Mouse (Mus musculus) embryonic facial prominence, embryonic 11.5 days (tissue): Measurements from ENCODE around the gene Tssk3. TPM values are rescaled to one million over a fixed set of nuclear protein-coding genes. Genes with fewer than 3 reads are reported as not detected.

ENCODE experiments used
- ATAC-seq: fragments of 200-750 bp; cut with Nextera tagmentation; replicated peaks from 2 replicates; pipeline ENCODE4 v1.8.0; 2017; ENCODE audit warnings: low read depth; ENCODE audit not compliant: insufficient number of reproducible peaks, low FRiP score, low TSS enrichment
- DNase-seq: peaks from one replicate; pipeline ENCODE4 v3.0.0-alpha.2; 2015; ENCODE audit warnings: low spot score
- H3K27ac ChIP-seq: fragments of 300-500 bp; sonication (generic); replicated peaks from 2 replicates; pipeline ENCODE4 v1.5.1; 2014; ENCODE audit warnings: mild to moderate bottlenecking, low read depth, low read length, control low read depth
- H3K27me3 ChIP-seq: fragments of 300-500 bp; sonication (generic); 2 replicates; pipeline ENCODE4 v1.6.1; 2014; ENCODE audit warnings: mild to moderate bottlenecking, low read length, moderate library complexity, mixed read lengths; ENCODE audit not compliant: control insufficient read depth, insufficient read depth
- H3K36me3 ChIP-seq: fragments of 300-500 bp; sonication (generic); replicated peaks from 2 replicates; pipeline ENCODE4 v1.6.1; 2014; ENCODE audit warnings: low read depth, mild to moderate bottlenecking, low read length, moderate library complexity, mixed read lengths; ENCODE audit not compliant: control insufficient read depth, insufficient read depth
- H3K4me1 ChIP-seq: fragments of 300-500 bp; sonication (generic); 2 replicates; pipeline ENCODE4 v1.6.1; 2014; ENCODE audit warnings: low read length, mixed read lengths; ENCODE audit not compliant: control insufficient read depth, insufficient read depth
- H3K4me2 ChIP-seq: fragments of 300-500 bp; sonication (generic); 2 replicates; pipeline ENCODE4 v1.6.1; 2014; ENCODE audit warnings: low read depth, mild to moderate bottlenecking, control low read depth, low read length, moderate library complexity
- H3K4me3 ChIP-seq: fragments of 300-500 bp; sonication (generic); 2 replicates; pipeline ENCODE4 v1.5.1; 2014; ENCODE audit warnings: low read depth, low read length, control low read depth
- H3K9ac ChIP-seq: fragments of 300-500 bp; sonication (generic); replicated peaks from 2 replicates; pipeline ENCODE4 v1.6.1; 2014; ENCODE audit warnings: mild to moderate bottlenecking, control low read depth, low read length
- H3K9me3 ChIP-seq: fragments of 300-500 bp; sonication (generic); replicated peaks from 2 replicates; pipeline ENCODE4 v1.6.1; 2016; ENCODE audit warnings: mild to moderate bottlenecking, low read length, inconsistent platforms, mixed read lengths; ENCODE audit not compliant: control insufficient read depth
- WGBS: fragments of 180-500 bp; shearing (Covaris S2); extraction: QIAGEN DNeasy Blood & Tissue Kit; methylation state at CpG from one replicate; pipeline ENCODE4 v1.1.7; 2014; 5-methylcytosine and 5-hydroxymethylcytosine counted together
- polyA plus RNA-seq: library from polyadenylated mRNA; unstranded; fragments of >200 nt; fragmentation: Nextera tagmentation; extraction: Ambion mirVana; gene quantifications from 2 replicates; pipeline ENCODE4 v1.2.1, GENCODE M21; 2014

Gene Tssk3
- polyA plus RNA-seq, 1 experiment from 2014 or later, result not detected

DNA sequence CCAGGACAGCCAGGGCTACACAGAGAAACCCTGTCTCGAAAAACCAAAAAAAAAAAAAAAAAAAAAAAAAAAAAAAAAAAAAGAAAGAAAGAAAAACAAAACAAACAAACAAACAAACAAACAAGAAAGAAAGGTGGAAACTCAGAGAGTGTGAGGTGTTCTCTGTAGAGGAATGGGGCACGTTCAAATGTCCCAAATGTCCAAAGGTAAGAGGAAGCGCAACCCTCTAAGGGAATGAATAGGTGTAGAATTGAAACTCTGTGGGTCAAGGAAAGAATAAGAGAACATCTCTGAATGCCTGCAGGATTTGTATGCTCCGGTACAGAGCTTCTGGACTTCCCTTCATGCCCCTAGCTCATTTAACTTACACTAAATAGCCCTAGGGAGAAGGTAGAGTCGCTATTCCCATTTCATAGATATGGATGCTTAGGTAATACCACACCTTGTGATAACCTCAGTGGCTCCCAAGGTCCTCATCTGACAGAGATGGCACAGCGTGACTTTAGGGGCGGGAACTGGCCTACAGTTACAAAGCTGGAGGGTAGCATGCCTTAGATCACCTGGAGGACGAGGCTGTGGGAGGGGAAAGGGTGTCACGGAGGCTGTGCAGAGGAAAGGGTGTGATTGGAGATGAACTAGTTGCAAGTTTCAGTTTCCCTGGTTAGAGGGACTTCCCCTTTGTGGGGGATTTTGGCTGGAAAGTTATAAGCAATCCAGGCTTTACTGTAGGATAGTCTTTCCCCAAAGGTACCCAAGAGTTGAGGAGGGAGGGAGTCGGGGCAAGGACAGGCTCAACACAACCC, 16.8 kb upstream of the Tssk3 start:
- ATAC-seq, result no peak
- WGBS, result 60% methylated on average over 9 of the region's 10 CpGs
- Histone ChIP-seq H3K9ac (no peak overlapping the region), H3K27me3 (no peaks in the 10 kb centered on the region), H3K4me3 (no peak overlapping the region), H3K4me1 (no peaks in the 10 kb centered on the region), H3K9me3 (no peaks in the 10 kb centered on the region), H3K36me3 (no peaks in the 10 kb centered on the region), H3K27ac (no peak overlapping the region), H3K4me2 (no peak overlapping the region)
- DNase-seq, result no peak

DNA sequence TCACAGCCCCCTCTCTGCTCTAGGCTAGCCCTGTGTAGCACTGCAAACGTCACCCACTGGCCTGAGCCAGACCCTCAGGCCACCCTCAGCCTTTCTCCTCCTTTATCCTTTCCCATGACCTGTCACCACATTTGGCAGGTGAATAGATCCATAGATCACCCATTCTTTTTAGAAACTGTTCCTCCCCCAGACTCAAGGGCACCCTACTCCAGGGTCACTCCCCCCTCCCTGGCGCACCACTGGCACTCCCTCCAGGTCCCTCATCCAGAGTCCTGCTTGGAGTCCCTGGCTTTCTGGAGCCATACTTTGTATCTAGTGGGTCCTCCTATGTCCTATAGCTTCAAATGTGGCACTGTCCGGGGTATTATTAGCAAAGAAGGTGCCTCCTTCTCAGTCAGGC, 14.7 kb upstream of the Tssk3 start:
- 83% methylated on average over 3 of the region's 3 CpGs for WGBS
- H3K27me3 ChIP-seq, result no peaks in the 10 kb centered on the region
- H3K4me2 ChIP-seq, result no peak overlapping the region
- H3K9me3 ChIP-seq, result no peaks in the 10 kb centered on the region
- DNase-seq (no peak), ATAC-seq (no peak)
- no peak overlapping the region for H3K9ac ChIP-seq
- H3K4me3 ChIP-seq, result no peak overlapping the region
- H3K27ac ChIP-seq, result no peak overlapping the region
- no peaks in the 10 kb centered on the region for H3K36me3 ChIP-seq
- H3K4me1 ChIP-seq, result no peaks in the 10 kb centered on the region

DNA sequence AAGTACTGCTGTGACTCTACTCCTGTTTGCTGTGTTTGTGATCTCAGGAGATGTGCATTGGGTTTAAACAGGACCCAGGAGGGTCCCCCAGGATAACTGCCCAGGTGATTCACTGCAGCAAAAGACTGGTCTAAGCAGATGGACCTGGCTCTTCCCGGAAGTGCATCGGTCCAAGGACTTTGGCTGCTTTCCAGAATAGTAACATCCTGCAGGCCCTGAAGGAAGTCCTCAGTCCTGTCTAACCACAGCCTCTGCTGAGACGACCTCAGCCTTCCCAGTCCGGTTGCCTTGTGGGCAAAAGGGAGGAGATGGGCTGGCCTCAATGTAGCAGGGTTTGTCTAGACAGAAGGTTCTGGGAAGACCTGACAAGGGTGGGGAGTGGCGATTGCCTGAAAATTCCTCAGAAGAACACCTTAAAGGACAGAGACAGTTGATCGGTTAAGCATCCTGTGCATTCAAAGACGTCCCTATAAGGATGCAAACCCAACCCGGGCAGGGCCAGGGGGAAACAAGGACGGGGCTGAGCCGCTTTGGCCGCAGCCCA, 12.2 kb upstream of the Tssk3 start:
- no peak for DNase-seq
- Histone ChIP-seq H3K4me1 (no peaks in the 10 kb centered on the region), H3K4me3 (no peak overlapping the region), H3K9ac (no peak overlapping the region), H3K27ac (no peak overlapping the region), H3K36me3 (no peaks in the 10 kb centered on the region), H3K9me3 (no peaks in the 10 kb centered on the region), H3K27me3 (no peaks in the 10 kb centered on the region), H3K4me2 (no peak overlapping the region)
- WGBS, result 69% methylated on average over 11 of the region's 11 CpGs
- no peak for ATAC-seq

DNA sequence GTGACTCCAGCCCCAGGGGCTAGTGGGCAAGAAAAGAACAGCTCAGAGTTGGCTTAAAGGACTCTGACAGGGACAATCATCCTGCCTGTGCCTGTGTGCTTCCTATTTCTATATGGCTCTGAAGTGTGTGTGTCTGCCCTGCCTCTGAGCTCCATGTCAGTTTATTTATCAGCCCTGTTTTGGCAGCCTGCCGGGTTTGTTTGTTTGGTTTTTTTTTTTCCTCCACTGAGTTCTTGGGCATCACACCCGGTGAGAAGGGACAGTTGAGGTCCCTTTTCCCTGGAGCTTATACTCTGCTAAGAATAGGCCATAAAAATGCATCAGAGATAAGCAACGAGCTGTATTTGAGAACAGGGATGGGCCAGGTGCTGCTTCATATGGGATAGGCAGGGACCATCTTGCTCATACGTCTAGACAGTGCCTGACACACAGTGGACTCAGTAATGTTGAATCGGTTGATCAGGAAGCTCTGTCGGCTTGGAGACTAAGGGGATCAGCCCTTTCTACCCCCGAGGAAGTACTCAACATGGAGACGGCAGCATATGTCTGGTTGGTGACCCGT, 11.6 kb upstream of the Tssk3 start:
- Histone ChIP-seq H3K36me3 (no peaks in the 10 kb centered on the region), H3K9ac (no peak overlapping the region), H3K27ac (no peak overlapping the region), H3K4me3 (no peak overlapping the region), H3K27me3 (no peaks in the 10 kb centered on the region), H3K4me2 (no peak overlapping the region), H3K9me3 (no peaks in the 10 kb centered on the region), H3K4me1 (no peaks in the 10 kb centered on the region)
- 71% methylated on average over 9 of the region's 9 CpGs for WGBS
- no peak for ATAC-seq
- no peak for DNase-seq

DNA sequence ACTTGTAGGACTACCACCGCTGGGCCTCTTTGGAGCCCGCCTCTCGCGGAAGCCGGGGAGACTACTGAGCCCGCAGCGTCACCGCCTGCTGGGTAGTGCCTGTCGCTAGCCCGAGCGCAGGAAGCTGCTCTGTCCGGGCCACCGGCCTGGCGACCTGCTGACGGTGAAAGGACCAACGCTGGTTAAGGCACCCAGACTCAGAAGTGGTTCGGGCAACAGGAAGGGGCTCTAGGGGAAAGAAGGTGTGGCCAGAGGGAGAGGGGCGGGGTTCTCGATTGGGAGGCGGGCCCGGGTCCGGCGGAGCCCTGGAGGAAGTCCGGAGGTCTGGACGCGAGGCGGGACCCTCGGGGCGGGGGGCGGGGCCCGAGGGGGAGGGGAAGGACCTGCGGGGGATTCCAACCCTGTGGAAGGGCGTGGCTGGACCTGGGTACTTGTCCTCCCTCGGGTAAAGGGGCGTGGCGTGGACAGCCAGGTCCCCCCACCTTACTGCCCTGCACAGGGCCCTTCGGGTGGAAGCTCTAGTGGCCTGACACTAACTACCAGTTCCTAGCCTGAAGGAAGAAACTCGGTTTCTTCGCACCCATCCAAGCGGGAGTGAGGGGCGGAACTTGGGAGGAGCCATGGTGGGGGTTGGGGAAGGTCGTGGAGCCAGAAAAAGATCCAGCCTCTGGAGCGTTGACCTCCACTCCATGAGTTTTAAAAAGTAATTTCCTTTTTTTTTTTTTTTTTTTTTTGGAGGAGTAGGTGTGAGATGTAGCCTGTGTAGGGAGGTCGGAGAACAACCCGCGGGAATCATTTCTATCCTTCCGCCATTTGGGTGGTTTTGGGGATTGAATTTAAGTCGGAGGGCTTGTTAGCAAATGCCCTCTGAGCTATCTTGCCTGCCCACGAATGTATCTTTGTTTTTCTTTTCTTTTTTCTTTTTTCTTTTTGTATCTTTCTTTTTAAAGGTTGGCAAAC, 10.1 kb upstream of the Tssk3 start:
- Histone ChIP-seq H3K4me3 (peak overlapping the region; percentile 49), H3K36me3 (no peaks in the 10 kb centered on the region), H3K4me1 (0 out of 2 replicates have a peak, but pooled peaks cover 2% of the 10 kb centered on the region), H3K27me3 (no peaks in the 10 kb centered on the region), H3K4me2 (peak overlapping the region; percentile 80), H3K9ac (peak overlapping the region; percentile 71), H3K27ac (peak overlapping the region; percentile 57; the same call in 1 of the 2 replicates), H3K9me3 (no peaks in the 10 kb centered on the region)
- WGBS, result 3% methylated on average over 41 of the region's 49 CpGs
- ATAC-seq (peak; percentile 79), DNase-seq (peak; percentile 91)

DNA sequence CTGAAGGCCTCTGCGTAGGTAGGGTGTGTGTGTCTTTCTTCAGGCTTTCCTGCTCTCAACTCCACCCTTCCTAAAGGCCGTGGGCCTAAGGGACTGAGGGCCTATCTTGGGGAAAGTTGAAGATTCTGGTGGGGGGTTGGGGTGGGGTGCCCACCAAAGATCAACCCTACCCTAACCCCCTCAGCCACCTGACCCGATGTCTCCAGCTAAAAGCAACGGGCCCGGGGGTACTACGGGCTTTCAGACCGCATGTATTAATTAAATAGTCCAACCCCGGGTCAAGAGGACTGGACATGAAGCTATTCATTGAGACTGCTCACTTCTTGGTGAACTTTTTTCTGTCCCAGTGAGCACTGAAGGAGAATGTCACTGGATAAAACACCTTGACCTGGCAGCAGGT, 9.2 kb upstream of the Tssk3 start:
- Histone ChIP-seq H3K9ac (no peak overlapping the region; the same call in 1 of the 2 replicates), H3K4me3 (peak overlapping the region; percentile 49), H3K4me1 (0 out of 2 replicates have a peak, but pooled peaks cover 2% of the 10 kb centered on the region), H3K27ac (peak overlapping the region; percentile 57; the same call in 1 of the 2 replicates), H3K4me2 (peak overlapping the region; percentile 80; the same call in 1 of the 2 replicates), H3K9me3 (no peaks in the 10 kb centered on the region), H3K27me3 (no peaks in the 10 kb centered on the region), H3K36me3 (no peaks in the 10 kb centered on the region)
- ATAC-seq (no peak), DNase-seq (no peak)
- WGBS, result 76% methylated on average over 8 of the region's 8 CpGs

DNA sequence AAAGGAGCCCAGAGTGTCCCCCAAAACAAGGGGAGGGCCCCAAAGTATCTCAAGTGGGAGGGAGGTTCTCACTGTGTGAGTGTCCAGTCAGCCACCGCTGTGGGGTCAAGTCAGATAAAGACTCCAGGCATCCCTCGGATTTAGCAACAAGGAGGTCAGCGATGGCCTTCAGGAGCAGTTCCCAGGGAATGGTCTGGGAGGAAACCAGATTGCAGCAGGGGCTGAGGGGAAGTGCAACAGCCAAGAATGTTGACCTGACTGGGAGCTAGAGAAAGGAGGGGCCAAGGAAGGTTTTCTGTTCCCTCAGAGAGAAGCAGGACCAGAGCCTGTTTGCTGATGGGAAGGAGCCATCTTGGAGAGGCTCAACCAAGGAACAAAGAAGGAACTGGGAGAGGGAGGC, 8.1 kb upstream of the Tssk3 start:
- ATAC-seq, result no peak
- WGBS, result 63% methylated on average over 3 of the region's 3 CpGs
- 0 out of 2 replicates have a peak, but pooled peaks cover 2% of the 10 kb centered on the region for H3K4me1 ChIP-seq
- no peaks in the 10 kb centered on the region for H3K36me3 ChIP-seq
- no peak overlapping the region for H3K27ac ChIP-seq
- H3K4me2 ChIP-seq, result no peak overlapping the region
- H3K9ac ChIP-seq, result no peak overlapping the region
- no peaks in the 10 kb centered on the region for H3K9me3 ChIP-seq
- no peak overlapping the region for H3K4me3 ChIP-seq
- no peak for DNase-seq
- H3K27me3 ChIP-seq, result no peaks in the 10 kb centered on the region
